Comparison of ENCODE assay signal across 7 mouse cellular contexts in genomic region chr13:99375550-99375949, GRCm38 (mm10). TPM values are rescaled to one million over a fixed set of nuclear protein-coding genes. Genes with fewer than 3 reads are reported as not detected.
DNase-seq lines count a peak whose midpoint lies in the region; ATAC-seq and TF ChIP-seq lines count a peak whose summit lies in the region.

No protein-coding gene starts in this region.

- no peak overlapping the region for H3K4me3 ChIP-seq in hindbrain, embryonic 15.5 days
- H3K4me3 ChIP-seq in left cerebral cortex, adult 2 months = no peak overlapping the region
- H3K4me3 ChIP-seq in midbrain, embryonic 10.5 days = no peak overlapping the region

- 32% methylated on average over 6 of the region's 6 CpGs for WGBS in hindbrain, embryonic 15.5 days
- 43% methylated on average over 6 of the region's 6 CpGs for WGBS in midbrain, embryonic 10.5 days

- H3K9me3 ChIP-seq in hindbrain, embryonic 15.5 days = no peaks in the 10 kb centered on the region
- no peaks in the 10 kb centered on the region for H3K9me3 ChIP-seq in midbrain, embryonic 10.5 days (replicated peaks)

- peak; percentile 71 for ATAC-seq in hindbrain, embryonic 15.5 days (ENCODE audit: low FRiP score, low read depth)

- H3K4me1 ChIP-seq in hindbrain, embryonic 15.5 days (replicated peaks) = 0 out of 2 replicates have a peak, but pooled peaks cover 2% of the 10 kb centered on the region
- 0 out of 2 replicates have a peak, but pooled peaks cover 3% of the 10 kb centered on the region for H3K4me1 ChIP-seq in midbrain, embryonic 10.5 days

- no peak overlapping the region for H3K4me2 ChIP-seq in hindbrain, embryonic 15.5 days

- H3K27ac ChIP-seq in hindbrain, embryonic 15.5 days (replicated peaks) = no peak overlapping the region
- no peak overlapping the region for H3K27ac ChIP-seq in left cerebral cortex, adult 2 months
- H3K27ac ChIP-seq in midbrain, embryonic 10.5 days (replicated peaks) = no peak overlapping the region

- intact Hi-C loops in left cerebral cortex, adult 2 months (cut with DNase I) = loop anchor here (2.0 kb wide), 1 partner anchor 465 kb away; no protein-coding TSS in a partner anchor

- H3K9ac ChIP-seq in hindbrain, embryonic 15.5 days = no peak overlapping the region

- no peaks in the 10 kb centered on the region for H3K27me3 ChIP-seq in hindbrain, embryonic 15.5 days
- H3K27me3 ChIP-seq in midbrain, embryonic 10.5 days (ENCODE audit: low read depth, poor library complexity, severe bottlenecking) = no peaks in the 10 kb centered on the region

- H3K36me3 ChIP-seq in hindbrain, embryonic 15.5 days = no peaks in the 10 kb centered on the region
- H3K36me3 ChIP-seq in midbrain, embryonic 10.5 days = peaks cover 19% of the 10 kb centered on the region

- peak; percentile 84 for DNase-seq in adipocyte (ENCODE audit: low spot score)
- peak; percentile 91 for DNase-seq in cerebellum, adult 9-10 months
- DNase-seq in frontal cortex, adult 2 months (ENCODE audit: extremely low spot score in 1 of 2, low spot score in 1 of 2) = peak; percentile 46 to 95
- DNase-seq in left cerebral cortex, adult 2 months (ENCODE audit: extremely low spot score in 1 of 2, low spot score in 2 of 2) = peak; percentile 70 to 85
- peak; percentile 76 for DNase-seq in midbrain, embryonic 10.5 days (ENCODE audit: low spot score)
- DNase-seq in right cerebral cortex, postnatal 36 days (ENCODE audit: low spot score in 2 of 2) = peak; percentile 37 to 63

- TF ChIP-seq CTCF in left cerebral cortex, adult 2 months (IDR thresholded peaks at IDR 0.05) = peak; percentile 98

RNA-seq across cellular contexts. Expression of gene Mrps27, which starts 31.0 kb away (rescaled TPM):
- 29.7 and 33.5 TPM in 2 replicates for polyA plus RNA-seq in frontal cortex, adult 2 months (2012; rRNA removed)
- polyA plus RNA-seq in hindbrain, embryonic 15.5 days (2015; fragmentation: Nextera tagmentation; extraction: Ambion mirVana) = 43.1 and 44.6 TPM in 2 replicates
- 10 to 100 TPM; 25.1 to 28.3 TPM for total RNA-seq in left cerebral cortex, adult 2 months (2021)
- 73.9 and 79.9 TPM in 2 replicates for polyA plus RNA-seq in midbrain, embryonic 10.5 days (2016; fragmentation: Nextera tagmentation; extraction: Ambion mirVana)

RNA-seq across cellular contexts. Expression of gene Ptcd2, which starts 31.0 kb away (rescaled TPM):
- polyA plus RNA-seq in frontal cortex, adult 2 months (2012; rRNA removed) = 33.3 and 35.3 TPM in 2 replicates
- polyA plus RNA-seq in hindbrain, embryonic 15.5 days (2015; fragmentation: Nextera tagmentation; extraction: Ambion mirVana) = 53.1 and 53.6 TPM in 2 replicates
- 10 to 100 TPM; 33.3 to 34.5 TPM for total RNA-seq in left cerebral cortex, adult 2 months (2021)
- 53.2 and 54.4 TPM in 2 replicates for polyA plus RNA-seq in midbrain, embryonic 10.5 days (2016; fragmentation: Nextera tagmentation; extraction: Ambion mirVana)
